Mouse (Mus musculus): ENCODE measurements around the gene Ly6g6f.

DNA sequence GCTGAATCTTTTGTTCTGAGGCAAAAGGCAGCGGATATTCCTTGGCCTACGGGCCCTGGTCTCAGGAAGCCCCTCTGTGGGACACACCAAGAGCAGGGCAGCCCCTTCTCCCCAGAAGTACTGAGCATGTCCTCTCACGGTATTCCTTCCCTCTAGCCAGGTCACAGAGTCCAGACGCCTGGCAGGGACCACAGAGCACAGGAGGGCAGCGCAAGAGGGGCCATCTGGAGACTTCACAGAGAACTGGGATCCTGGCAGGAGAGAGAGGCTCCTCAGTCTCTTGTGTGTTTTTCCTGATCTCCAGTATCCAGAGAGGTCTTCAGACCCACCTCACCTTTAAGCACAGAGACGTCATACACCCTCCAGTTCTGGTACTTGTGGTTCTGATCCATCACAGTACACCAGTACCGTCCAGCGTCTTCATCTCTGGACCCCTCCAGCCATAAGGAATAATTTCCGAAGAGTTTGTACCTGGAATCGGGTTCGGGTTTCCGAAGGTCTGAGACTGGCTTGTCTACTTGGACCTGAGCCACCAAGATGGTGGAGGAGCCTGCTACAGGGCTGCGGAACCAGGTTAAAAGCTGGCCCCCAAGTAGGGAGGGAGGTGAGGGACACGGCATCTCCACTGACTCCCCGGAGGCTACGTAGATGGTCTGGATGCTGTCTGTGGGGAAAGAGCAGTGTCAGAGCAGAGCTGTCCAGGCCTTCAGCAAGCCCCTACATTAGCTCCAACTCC lies 2.4 kb downstream of the Ly6g6f start:
- TF ChIP-seq CTCF (IDR thresholded peaks at IDR 0.05; ENCODE audit: low read depth, low read length) (no peak), POLR2A (IDR thresholded peaks at IDR 0.05; ENCODE audit: extremely low read depth, insufficient read depth, low read length) (no peak)

All from liver, adult 2 months (tissue).